Mouse (Mus musculus) left cerebral cortex, adult 18-20 months (tissue): Measurements from ENCODE around the gene 6430531B16Rik. TPM values are rescaled to one million over a fixed set of nuclear protein-coding genes. Genes with fewer than 3 reads are reported as not detected.

Source experiments
- DNase-seq, 2 experiments: peaks; one replicate each; pipeline ENCODE4 v3.0.0; 2021 to 2022; ENCODE audit warnings: low spot score in 2 of 2, mixed read lengths in 1 of 2
- total RNA-seq, 2 experiments: library from RNA; stranded (reverse); gene quantifications; 2 replicates each; pipeline ENCODE4 v1.2.3; 2021

The 6430531B16Rik gene
- total RNA-seq, 2 experiments from 2014 or later, result 0.96 to 1.7 TPM

DNA sequence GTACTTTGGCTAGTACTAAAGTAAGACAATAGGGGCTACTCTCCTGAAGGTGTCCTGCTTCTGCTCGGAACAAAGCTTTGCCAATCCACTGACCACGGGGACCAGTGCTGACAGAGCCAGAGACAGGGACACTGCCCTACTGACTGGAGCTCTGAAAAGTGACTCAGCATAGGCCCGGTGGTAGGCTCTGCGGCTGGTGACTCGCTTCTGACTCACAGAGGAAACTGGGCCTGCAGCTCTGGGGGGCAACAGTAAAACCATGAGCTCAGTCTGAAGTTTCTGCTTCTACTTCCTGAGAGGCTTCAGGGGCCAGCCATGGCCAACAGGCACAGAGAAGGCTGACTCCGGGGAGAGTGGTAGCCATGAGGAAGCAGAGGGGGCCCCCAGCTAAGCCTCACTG is 7.1 kb downstream of the 6430531B16Rik start:
- no peak for DNase-seq

GRCm38 (mm10) chr7:139970979-139971378 is 7.6 kb downstream of the 6430531B16Rik start:
- DNase-seq, result no peak

- no peak for DNase-seq
Measured at GRCm38 (mm10) chr7:139970216-139970919, 8.2 kb downstream of the 6430531B16Rik start.

DNA sequence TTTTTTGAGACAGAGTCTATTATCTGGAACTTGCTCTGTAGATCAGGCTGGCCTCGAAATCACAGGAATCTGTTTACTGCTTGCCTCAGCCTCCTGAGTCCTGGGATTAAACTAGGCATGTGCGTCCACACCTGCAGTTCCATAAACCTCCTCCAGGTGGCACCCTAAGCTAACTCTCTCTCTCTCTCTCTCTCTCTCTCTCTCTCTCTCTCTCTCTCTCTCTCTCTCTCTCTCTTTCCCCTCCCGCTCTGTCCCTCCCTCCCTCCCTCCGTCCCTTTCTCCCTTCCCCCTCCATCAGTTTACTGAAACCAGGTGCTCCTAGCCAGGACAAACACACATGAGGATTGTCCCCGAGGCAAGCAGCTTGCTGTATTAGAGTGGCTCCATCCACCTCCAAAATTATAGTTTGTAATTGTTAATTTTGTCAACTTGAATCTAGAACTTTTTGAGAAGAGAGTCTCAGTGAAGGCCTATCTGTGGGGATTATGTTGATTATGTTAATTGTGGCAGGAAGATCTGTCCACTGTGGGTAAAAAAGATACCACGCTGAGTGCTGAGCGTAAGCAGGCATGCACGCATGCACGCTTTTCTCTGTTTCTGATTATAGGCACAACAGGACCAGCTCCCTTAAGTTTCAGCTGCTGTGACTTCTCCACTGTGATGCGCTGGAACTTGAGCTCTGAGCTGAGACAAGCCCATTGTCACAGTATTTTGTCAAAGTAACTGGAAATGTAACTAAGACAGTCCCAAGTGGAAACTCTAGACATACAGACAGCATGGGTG is 9.0 kb downstream of the 6430531B16Rik start:
- DNase-seq, result peak; percentile 82 to 95

GRCm38 (mm10) chr7:139968428-139968827 is 10.1 kb downstream of the 6430531B16Rik start:
- no peak for DNase-seq

DNA sequence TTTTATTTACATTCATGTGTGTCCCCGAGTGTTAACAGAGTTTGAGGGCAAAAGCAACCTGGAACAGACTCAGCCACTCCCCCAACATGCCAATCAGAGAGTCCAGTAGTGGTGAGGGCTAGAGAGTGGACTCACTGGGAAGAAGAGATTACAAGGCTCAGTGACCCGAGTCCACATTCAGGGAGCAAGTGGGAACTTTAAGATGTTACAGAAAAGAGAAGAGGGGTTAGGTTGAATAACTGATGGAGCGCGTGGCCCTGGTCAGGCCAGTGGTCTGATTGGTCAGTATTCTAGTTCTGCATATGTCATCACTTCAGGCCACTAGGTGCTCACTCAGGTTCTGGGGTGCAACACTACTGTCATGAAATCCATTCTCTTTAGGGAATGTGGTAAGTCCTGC is 11.4 kb downstream of the 6430531B16Rik start:
- DNase-seq, result no peak

GRCm38 (mm10) chr7:139963814-139964213 is 14.7 kb downstream of the 6430531B16Rik start:
- no peak for DNase-seq

DNA sequence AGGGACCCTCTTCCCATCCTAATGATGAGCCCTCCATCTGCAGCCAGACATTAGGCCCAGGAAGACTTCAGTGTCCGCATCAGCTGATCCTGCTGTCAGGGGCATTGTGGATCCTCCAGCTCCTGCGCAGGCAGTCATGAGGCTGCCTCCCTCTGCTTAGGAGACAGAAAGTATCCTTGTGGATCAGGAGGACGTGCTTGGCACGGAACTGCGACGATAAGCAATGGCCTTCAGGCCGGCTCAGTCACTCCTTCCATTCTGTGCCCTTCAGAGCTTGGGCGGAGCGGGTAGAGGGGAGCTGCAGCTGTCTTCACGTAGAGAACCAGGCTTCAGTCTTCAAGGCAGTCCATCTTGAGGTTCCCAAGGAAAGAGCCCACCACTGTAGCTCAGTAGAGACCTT is 17.4 kb downstream of the 6430531B16Rik start:
- no peak for DNase-seq

GRCm38 (mm10) chr7:139957958-139958357 is 20.6 kb downstream of the 6430531B16Rik start:
- no peak for DNase-seq

- DNase-seq, result no peak
Measured at GRCm38 (mm10) chr7:139957437-139957836, 21.1 kb downstream of the 6430531B16Rik start.

- no peak for DNase-seq
Measured at GRCm38 (mm10) chr7:139956658-139957057, 21.9 kb downstream of the 6430531B16Rik start.

GRCm38 (mm10) chr7:139955505-139955904 is 23.1 kb downstream of the 6430531B16Rik start:
- no peak for DNase-seq

DNA sequence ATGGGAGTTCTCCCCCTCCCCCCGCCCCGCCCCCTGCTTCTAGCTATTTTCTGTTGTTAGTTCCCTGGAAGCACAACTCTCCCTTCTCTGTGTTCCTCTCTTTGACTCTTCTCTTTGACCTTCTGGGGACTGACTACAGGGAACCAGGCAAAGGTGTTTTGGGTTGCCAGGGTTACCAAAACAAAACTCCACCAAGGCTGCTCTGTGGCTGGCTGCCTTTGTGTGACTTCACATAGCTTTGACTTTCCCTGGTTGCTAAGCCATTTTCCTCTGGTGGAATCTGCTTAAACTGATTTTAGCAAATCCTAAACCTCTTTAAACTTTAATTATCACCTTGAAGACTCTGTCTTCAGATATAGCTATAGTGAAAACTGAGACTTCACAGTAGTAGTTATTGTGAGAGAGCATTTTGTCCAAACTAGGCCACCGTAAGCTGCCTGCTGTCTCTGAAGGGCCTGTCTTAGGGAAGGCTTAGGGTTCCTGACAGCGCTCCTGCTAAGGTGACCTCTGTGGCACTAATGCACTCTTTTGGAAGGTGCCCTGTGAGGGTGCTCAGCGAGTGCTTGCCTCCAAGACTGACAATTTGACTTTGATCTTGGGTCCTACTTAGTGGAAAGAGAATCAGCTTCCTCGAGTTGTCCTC is 26.4 kb downstream of the 6430531B16Rik start:
- DNase-seq, result no peak

DNA sequence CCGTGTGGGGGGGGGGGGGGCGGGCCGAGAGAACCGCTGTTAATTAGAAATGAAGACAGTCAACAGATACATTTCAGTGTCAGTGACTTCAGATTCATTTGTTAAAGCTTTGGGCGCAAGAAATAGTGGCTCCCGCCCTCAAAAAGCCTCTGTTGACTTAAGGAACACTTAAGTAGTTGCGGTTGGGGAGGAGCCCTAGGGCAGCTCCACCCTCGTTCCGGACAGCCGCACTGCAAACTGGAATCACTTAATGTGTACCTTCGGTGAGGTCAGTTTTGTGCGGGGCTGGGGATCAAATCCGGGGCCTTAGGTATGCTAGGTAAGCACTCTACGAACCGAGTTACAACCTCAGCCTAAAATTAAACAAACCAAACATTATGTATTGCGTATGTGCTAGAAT is 27.5 kb downstream of the 6430531B16Rik start:
- no peak for DNase-seq

DNA sequence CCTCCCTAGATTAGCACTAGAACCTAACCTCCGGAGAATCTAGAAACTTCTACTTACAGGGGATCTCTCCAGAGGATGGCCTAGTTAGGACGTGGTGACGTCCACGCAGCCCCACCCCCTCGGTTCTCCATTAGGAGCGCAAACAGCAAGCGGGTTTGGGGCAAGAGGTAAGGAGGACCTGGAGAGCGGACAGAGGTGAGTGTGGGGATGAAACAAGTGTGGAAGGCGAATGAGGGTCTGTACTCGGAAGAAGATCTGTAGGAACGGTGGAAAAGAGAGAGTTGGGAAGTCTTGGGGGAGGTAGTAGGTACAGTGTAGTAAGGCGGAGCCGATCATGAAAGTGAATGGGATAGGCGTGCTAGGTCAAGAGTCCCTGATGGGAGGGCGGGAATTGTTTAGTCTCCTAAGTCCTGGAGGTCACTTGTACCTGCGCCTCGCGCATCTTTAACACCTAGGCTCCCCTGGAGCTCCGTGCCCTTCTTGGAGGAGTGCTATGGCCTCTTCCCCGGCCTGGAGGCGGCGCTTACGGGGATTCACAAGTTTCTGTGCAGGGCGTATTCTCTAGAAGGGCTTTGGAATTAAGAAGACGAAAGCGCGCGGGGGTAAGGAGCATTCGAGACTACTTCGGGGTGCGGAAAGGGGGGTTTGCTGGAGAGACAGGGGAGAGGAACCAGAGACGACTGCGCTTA is 28.1 kb downstream of the 6430531B16Rik start:
- no peak for DNase-seq

GRCm38 (mm10) chr7:139949893-139950282 is 28.7 kb downstream of the 6430531B16Rik start:
- no peak for DNase-seq

DNA sequence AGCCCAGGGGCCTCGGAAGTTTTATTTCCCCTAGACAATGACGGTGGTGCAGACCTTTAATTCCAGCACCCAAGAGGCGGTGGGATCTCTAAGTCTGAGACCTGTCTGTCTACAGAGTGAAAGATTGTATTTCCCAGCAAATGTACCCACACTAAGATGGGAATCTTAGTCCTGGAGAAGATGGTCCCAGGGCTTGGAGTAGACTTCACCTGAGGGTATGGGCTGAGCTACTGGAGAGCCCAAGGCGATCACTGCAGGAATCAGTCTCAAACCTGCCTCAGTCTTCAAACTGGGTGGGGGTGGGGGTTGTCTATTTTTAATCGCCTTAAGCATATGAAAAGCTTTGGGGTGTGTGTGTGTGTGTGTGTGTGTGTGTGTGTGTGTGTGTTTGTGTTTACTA is 32.5 kb downstream of the 6430531B16Rik start:
- DNase-seq, result no peak

DNA sequence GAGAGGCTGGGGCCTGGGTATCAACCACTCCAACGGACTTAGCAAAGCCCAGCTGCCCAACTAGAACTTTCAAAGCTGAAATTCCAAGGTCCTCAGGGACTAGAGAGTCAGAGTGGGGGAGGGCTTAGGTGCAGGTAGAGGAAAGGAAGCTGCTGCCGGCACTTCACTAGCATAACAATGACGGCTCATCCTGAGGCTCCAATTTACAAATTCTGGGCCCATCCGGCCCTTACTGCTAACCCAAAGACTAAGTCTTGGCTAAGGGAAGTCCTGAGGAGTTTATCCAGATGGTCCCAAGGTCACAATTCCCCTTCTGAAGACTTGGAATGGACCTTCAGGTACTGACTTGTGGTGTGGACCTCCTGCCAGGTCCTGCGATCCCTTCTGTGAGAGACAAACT is 33.0 kb downstream of the 6430531B16Rik start:
- DNase-seq, result no peak

GRCm38 (mm10) chr7:139944291-139945240 is 34.0 kb downstream of the 6430531B16Rik start:
- DNase-seq, result no peak

GRCm38 (mm10) chr7:139943674-139944281 is 34.8 kb downstream of the 6430531B16Rik start, which contains the start of gene Utf1:
Gene Utf1 (plus strand): TSS chr7:139943789.
- peak in 1 of 2 experiments; percentile 30 for DNase-seq
